Mouse (Mus musculus) MEL (cell line): Measurements from ENCODE around the gene Csnk1g2. TPM values are rescaled to one million over a fixed set of nuclear protein-coding genes. Genes with fewer than 3 reads are reported as not detected.

Source experiments
- DNase-seq: peaks from one replicate; pipeline ENCODE4 v3.0.0; 2011; ENCODE audit warnings: low read depth, low spot score
- H3K27ac ChIP-seq: 2 replicates; pipeline ENCODE4 v1.5.1; 2012; ENCODE audit warnings: low read depth, mild to moderate bottlenecking, control low read depth, low read length, moderate library complexity; ENCODE audit not compliant: control insufficient read depth
- H3K27me3 ChIP-seq, 2 experiments: fragments of 150-350 bp in 1 of 2; sonication (generic) in 1 of 2; 2 replicates each; pipeline ENCODE4 v1.6.1; 2012; ENCODE audit warnings: low read length in 2 of 2, mild to moderate bottlenecking in 2 of 2, improper control_type of control experiment in 1 of 2, moderate library complexity in 1 of 2; ENCODE audit not compliant: insufficient read depth in 2 of 2, control insufficient read depth in 1 of 2
- H3K36me3 ChIP-seq, 2 experiments: 2 replicates each; pipeline ENCODE4 v1.6.1; 2012 to 2014; ENCODE audit warnings: low read length in 2 of 2, improper control_type of control experiment in 1 of 2, inconsistent platforms in 1 of 2, mild to moderate bottlenecking in 1 of 2; ENCODE audit not compliant: insufficient read depth in 2 of 2, control insufficient read depth in 1 of 2
- H3K4me1 ChIP-seq, 2 experiments: fragments of 150-350 bp in 1 of 2; sonication (generic) in 1 of 2; 2 replicates each; pipeline ENCODE4 v1.6.1; 2012; ENCODE audit warnings: low read length in 2 of 2, improper control_type of control experiment in 1 of 2, mild to moderate bottlenecking in 1 of 2; ENCODE audit not compliant: insufficient read depth in 2 of 2, control insufficient read depth in 1 of 2
- H3K4me3 ChIP-seq, 2 experiments: fragments of 150-350 bp in 1 of 2; sonication (generic) in 1 of 2; 2 replicates each; pipeline ENCODE4 v1.5.1; 2012; ENCODE audit warnings: low read depth in 2 of 2, low read length in 2 of 2, mild to moderate bottlenecking in 2 of 2, moderate library complexity in 2 of 2, control low read depth in 1 of 2, improper control_type of control experiment in 1 of 2; ENCODE audit not compliant: control insufficient read depth in 1 of 2, insufficient read depth in 1 of 2
- H3K79me2 ChIP-seq: 2 replicates; pipeline ENCODE4 v1.6.1; 2012; ENCODE audit warnings: mild to moderate bottlenecking, low read length, moderate library complexity; ENCODE audit not compliant: control insufficient read depth, poor library complexity, insufficient read depth
- H3K9ac ChIP-seq: 2 replicates; pipeline ENCODE4 v1.6.1; 2012; ENCODE audit warnings: low read depth, mild to moderate bottlenecking, control low read depth, low read length, moderate library complexity; ENCODE audit not compliant: control insufficient read depth, poor library complexity, severe bottlenecking
- H3K9me3 ChIP-seq: fragments of 150-350 bp; sonication (generic); replicated peaks from 2 replicates; pipeline ENCODE4 v1.6.1; 2012; ENCODE audit warnings: mild to moderate bottlenecking, low read length, improper control_type of control experiment, moderate library complexity; ENCODE audit not compliant: insufficient read depth
- E2F4 ChIP-seq: IDR thresholded peaks from 2 replicates; pipeline ENCODE4 v1.6.1; 2011; ENCODE audit warnings: low read depth, low read length, improper control_type of control experiment, borderline replicate concordance
- MAZ ChIP-seq: IDR thresholded peaks from 2 replicates; pipeline ENCODE4 v1.6.1; 2012; ENCODE audit warnings: low read depth, mild to moderate bottlenecking, inconsistent platforms, low read length, improper control_type of control experiment
- MEF2A ChIP-seq: IDR thresholded peaks from 2 replicates; pipeline ENCODE4 v1.6.1; 2014; ENCODE audit warnings: low read depth, mild to moderate bottlenecking, inconsistent platforms, low read length, improper control_type of control experiment; ENCODE audit not compliant: poor library complexity, insufficient replicate concordance, severe bottlenecking; ENCODE audit errors: extremely low read depth
- POLR2A ChIP-seq, 2 experiments: IDR thresholded peaks; 2 replicates each; pipeline ENCODE4 v1.6.1; 2011 to 2012; ENCODE audit warnings: low read length in 2 of 2, mild to moderate bottlenecking in 2 of 2, control low read depth in 1 of 2, improper control_type of control experiment in 1 of 2, low read depth in 1 of 2, moderate library complexity in 1 of 2; ENCODE audit not compliant: control insufficient read depth in 1 of 2, insufficient read depth in 1 of 2, poor library complexity in 1 of 2
- RAD21 ChIP-seq: IDR thresholded peaks from 2 replicates; pipeline ENCODE4 v1.6.1; 2011; ENCODE audit warnings: mild to moderate bottlenecking, low read depth, low read length, improper control_type of control experiment
- RCOR1 ChIP-seq: IDR thresholded peaks from 2 replicates; pipeline ENCODE4 v1.6.1; 2012; ENCODE audit warnings: low read depth, mild to moderate bottlenecking, inconsistent platforms, low read length, improper control_type of control experiment
- SIN3A ChIP-seq: IDR thresholded peaks from 2 replicates; pipeline ENCODE4 v1.6.1; 2012; ENCODE audit warnings: low read length, improper control_type of control experiment, inconsistent platforms
- SMC3 ChIP-seq: IDR thresholded peaks from 2 replicates; pipeline ENCODE4 v1.6.1; 2011; ENCODE audit warnings: low read depth, low read length, improper control_type of control experiment
- TAL1 ChIP-seq: IDR thresholded peaks from 2 replicates; pipeline ENCODE4 v1.6.1; 2012; ENCODE audit warnings: mild to moderate bottlenecking, inconsistent platforms, low read length, moderate library complexity, mixed read lengths
- UBTF ChIP-seq: IDR thresholded peaks from 2 replicates; pipeline ENCODE4 v1.6.1; 2012; ENCODE audit warnings: low read depth, mild to moderate bottlenecking, inconsistent platforms, low read length, improper control_type of control experiment, moderate library complexity, borderline replicate concordance; ENCODE audit not compliant: insufficient read depth
- ZNF384 ChIP-seq: IDR thresholded peaks from 2 replicates; pipeline ENCODE4 v1.6.1; 2012; ENCODE audit warnings: low read depth, mild to moderate bottlenecking, inconsistent platforms, low read length, improper control_type of control experiment
- polyA plus RNA-seq, 2 experiments: library from polyadenylated mRNA; stranded (reverse) in 1 of 2; unstranded in 1 of 2; fragments of >175 nt in 1 of 2; fragments of >200 nt in 1 of 2; gene quantifications; 2 replicates each; pipeline versions ENCODE4 v1.2.1 to v1.2.4; 2012; ENCODE audit warnings: low replicate concordance in 2 of 2, low read depth in 1 of 2; ENCODE audit not compliant: insufficient read length in 2 of 2, insufficient read depth in 1 of 2, missing spikeins in 1 of 2
- total RNA-seq: library from RNA; depleted of rRNA; stranded (reverse); fragments of 300-350 nt; gene quantifications from 2 replicates; pipeline ENCODE4 v1.2.3, GENCODE M21; 2012

Csnk1g2 gene
- total and polyA plus RNA-seq, 3 experiments = 132 to 231 TPM; not detected in 1

DNA sequence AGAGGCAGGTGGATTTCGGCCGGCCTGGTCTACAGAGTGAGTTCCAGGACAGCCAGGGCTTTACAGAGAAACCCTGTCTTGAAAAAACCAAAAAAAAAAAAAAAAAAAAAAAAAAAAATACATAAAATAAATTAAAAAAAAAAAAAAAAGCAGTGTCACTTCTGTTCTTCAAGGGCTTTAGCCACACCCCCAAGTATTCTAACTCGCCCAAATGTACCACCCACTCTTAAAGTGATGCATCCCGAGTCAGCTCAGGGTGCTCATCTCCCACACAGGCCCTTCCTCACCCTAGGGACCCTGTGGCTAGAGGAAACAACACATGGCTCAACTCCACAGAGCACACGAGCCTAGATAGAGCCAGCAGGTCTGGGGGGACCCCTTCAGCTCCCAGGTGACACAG is 39.6 kb upstream of the Csnk1g2 start:
- no peaks in the 10 kb centered on the region for H3K27me3 ChIP-seq
- peak; percentile 52 for DNase-seq
- no peak overlapping the region for H3K27ac ChIP-seq
- peaks cover 16% of the 10 kb centered on the region for H3K79me2 ChIP-seq
- no peaks in the 10 kb centered on the region for H3K9me3 ChIP-seq
- no peak overlapping the region for H3K9ac ChIP-seq
- H3K36me3 ChIP-seq = peaks cover 0 to 4% of the 10 kb centered on the region in 2 experiments; a peak in 2 of 4 replicates
- peaks cover 5 to 10% of the 10 kb centered on the region in 2 experiments; a peak in 3 of 4 replicates for H3K4me1 ChIP-seq
- TF ChIP-seq ZNF384 (peak; percentile 70), POLR2A (IDR thresholded peaks at IDR 0.05; ENCODE audit: control insufficient read depth in 1 of 2, insufficient read depth in 1 of 2, low read depth in 1 of 2, low read length in 2 of 2, poor library complexity in 1 of 2) (no peak)
- H3K4me3 ChIP-seq = no peak overlapping the region

DNA sequence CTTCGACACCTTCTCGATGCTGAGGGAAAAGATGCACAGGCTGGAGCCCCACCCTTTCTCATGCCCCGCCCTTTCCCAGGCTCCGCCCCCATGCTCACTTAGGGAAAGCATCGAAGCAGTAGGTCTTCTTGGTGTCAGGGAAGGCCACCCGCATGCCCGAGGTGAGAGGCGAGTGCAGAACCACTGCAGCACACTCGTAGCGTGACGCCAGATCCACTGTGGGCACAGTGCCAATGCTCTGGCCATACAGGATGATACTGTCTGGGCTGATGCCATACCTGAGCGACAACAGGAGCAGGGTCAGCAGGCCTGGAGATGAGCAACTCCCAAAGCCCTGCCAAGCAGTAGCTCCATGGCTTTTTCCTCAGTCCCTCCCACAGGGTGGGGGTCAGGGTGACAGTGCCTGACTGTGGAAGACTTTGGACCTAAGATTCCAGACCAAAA is 38.6 kb upstream of the Csnk1g2 start:
- no peak overlapping the region for H3K27ac ChIP-seq
- no peak for TF ChIP-seq E2F4
- no peaks in the 10 kb centered on the region for H3K27me3 ChIP-seq
- H3K36me3 ChIP-seq = peaks cover 0 to 4% of the 10 kb centered on the region in 2 experiments; a peak in 2 of 4 replicates
- H3K9ac ChIP-seq = no peak overlapping the region
- no peaks in the 10 kb centered on the region for H3K9me3 ChIP-seq
- H3K79me2 ChIP-seq = peaks cover 24% of the 10 kb centered on the region
- H3K4me1 ChIP-seq = peaks cover 9 to 18% of the 10 kb centered on the region in 2 experiments; a peak in 3 of 4 replicates
- DNase-seq = no peak
- H3K4me3 ChIP-seq = no peak overlapping the region

DNA sequence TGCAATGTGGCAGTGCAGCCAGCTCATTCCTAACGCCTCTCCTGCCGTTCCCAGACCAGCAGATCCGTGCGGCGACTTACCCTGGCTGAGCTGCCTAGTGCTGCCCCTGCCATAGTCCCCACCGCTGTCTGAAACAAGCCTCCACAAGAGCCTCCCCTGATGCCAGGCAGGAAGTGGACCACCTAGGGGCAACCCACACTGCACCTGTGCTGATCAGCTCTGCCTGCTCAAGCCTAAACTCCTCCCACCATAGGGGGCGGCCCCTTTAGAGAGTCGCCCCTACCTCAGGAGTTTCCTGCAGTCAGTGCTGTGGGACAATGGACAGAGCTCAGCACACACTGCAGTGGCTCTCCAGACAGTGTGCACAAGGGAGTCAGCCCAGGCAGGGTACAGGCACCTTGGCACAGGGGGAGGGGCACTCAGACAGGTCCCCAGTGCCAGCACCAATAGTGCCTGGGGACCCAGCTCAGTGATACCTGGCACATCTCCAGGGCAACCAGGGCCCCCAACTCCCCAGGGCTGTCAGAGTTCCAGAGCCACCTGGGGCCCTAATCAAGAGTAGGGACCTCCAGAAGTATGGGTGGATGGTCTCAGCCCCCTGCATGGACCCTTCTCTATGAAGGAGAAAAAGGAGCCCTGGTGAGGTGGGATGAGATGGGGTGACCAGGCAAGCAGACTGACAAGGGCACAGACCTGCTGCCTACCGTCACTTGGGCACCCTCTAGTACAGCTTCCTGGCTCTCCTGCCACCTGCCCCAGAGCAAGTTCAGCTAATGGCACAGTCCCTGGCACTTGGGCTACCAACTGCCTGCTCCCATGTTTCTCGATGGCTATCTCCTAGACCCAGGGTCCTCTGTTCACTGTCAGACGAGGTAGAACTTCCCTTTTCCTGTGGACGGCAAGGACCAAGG is 37.7 kb upstream of the Csnk1g2 start:
- Histone ChIP-seq H3K4me1 (peaks cover 5 to 13% of the 10 kb centered on the region in 2 experiments; a peak in 3 of 4 replicates), H3K4me3 (no peak overlapping the region), H3K9me3 (no peaks in the 10 kb centered on the region), H3K27me3 (no peaks in the 10 kb centered on the region), H3K79me2 (peaks cover 33% of the 10 kb centered on the region), H3K36me3 (no peaks in the 10 kb centered on the region; a peak in 1 of 4 replicates), H3K9ac (no peak overlapping the region), H3K27ac (no peak overlapping the region)
- peak; percentile 43 for DNase-seq
- TF ChIP-seq TAL1 (peak; percentile 29; the same call in 1 of the 2 replicates), RAD21 (no peak), ZNF384 (no peak)

- no peaks in the 10 kb centered on the region for H3K9me3 ChIP-seq
- H3K27me3 ChIP-seq = no peaks in the 10 kb centered on the region
- no peak overlapping the region for H3K27ac ChIP-seq
- TF ChIP-seq UBTF (no peak), TAL1 (no peak), SIN3A (no peak), RCOR1 (no peak), MAZ (no peak), MEF2A (no peak), SMC3 (no peak)
- TF ChIP-seq, all 39 proteins: peak for 0
- no peak for DNase-seq
- H3K36me3 ChIP-seq = no peaks in the 10 kb centered on the region; a peak in 1 of 4 replicates
- H3K9ac ChIP-seq = no peak overlapping the region
- H3K79me2 ChIP-seq = peaks cover 34% of the 10 kb centered on the region
- no peak overlapping the region for H3K4me3 ChIP-seq
- peaks cover 5 to 13% of the 10 kb centered on the region in 2 experiments; a peak in 3 of 4 replicates for H3K4me1 ChIP-seq
These were observed 37.1 kb upstream of the Csnk1g2 start for GRCm38 (mm10) chr10:80585581-80585980.
